16 mouse cellular contexts compared by ENCODE assay signal in genomic region chr2:143924085-143924484, GRCm38 (mm10). TPM values are rescaled to one million over a fixed set of nuclear protein-coding genes. Genes with fewer than 3 reads are reported as not detected.
DNase-seq lines count a peak whose midpoint lies in the region; ATAC-seq lines count a peak whose summit lies in the region.
"Had no signal": no experiment of that assay in that cellular context is flagged by ENCODE, and none has a peak within 500 bp of the region (broad histone marks: within the 10 kb centered on the region; RNA-seq: fewer than 3 reads in every experiment).

No protein-coding gene starts in this region.

- H3K4me3 ChIP-seq in heart, embryonic 13.5 days: peak overlapping the region; percentile 3; the same call in 1 of the 2 replicates
- peak overlapping the region; percentile 16; the same call in 1 of the 2 replicates for H3K4me3 ChIP-seq in heart, embryonic 15.5 days
- no peak overlapping the region for H3K4me3 ChIP-seq in hindbrain, embryonic 12.5 days
- H3K4me3 ChIP-seq: embryonic facial prominence, embryonic 13.5 days; limb, embryonic 10.5 days; neural tube, embryonic 13.5 days had no signal

- H3K4me1 ChIP-seq in heart, embryonic 13.5 days: peaks cover 53% of the 10 kb centered on the region
- H3K4me1 ChIP-seq in heart, embryonic 15.5 days (replicated peaks): peaks cover 33% of the 10 kb centered on the region
- peaks cover 7% of the 10 kb centered on the region for H3K4me1 ChIP-seq in hindbrain, embryonic 12.5 days

- DNase-seq in adrenal gland, adult (ENCODE audit: inconsistent age in 2 of 2, low spot score in 1 of 2): peak; percentile 55 to 80
- no peak for DNase-seq in adrenal gland, adult 18-20 months (ENCODE audit: low spot score in 2 of 2)
- DNase-seq in heart, adult 9 months (ENCODE audit: low spot score in 2 of 2): no peak
- peak; percentile 47 for DNase-seq in Muller cell, postnatal 12 days (ENCODE audit: inconsistent ontology term)
- DNase-seq in right cerebral cortex, postnatal 25 days: no peak
- DNase-seq: cerebellum, postnatal 25 days; kidney, postnatal 25 days; layer of hippocampus, postnatal 36 days; thymus, postnatal 25 days had no signal

- peak overlapping the region; percentile 60 for H3K4me2 ChIP-seq in heart, embryonic 13.5 days
- peak overlapping the region; percentile 50 for H3K4me2 ChIP-seq in heart, embryonic 15.5 days
- H3K4me2 ChIP-seq in hindbrain, embryonic 12.5 days (replicated peaks): no peak overlapping the region
- H3K4me2 ChIP-seq: embryonic facial prominence, embryonic 13.5 days; neural tube, embryonic 13.5 days had no signal

- H3K36me3 ChIP-seq in heart, embryonic 13.5 days: no peaks in the 10 kb centered on the region
- H3K36me3 ChIP-seq in heart, embryonic 15.5 days: no peaks in the 10 kb centered on the region
- H3K36me3 ChIP-seq in hindbrain, embryonic 12.5 days: no peaks in the 10 kb centered on the region
- H3K36me3 ChIP-seq: embryonic facial prominence, embryonic 13.5 days; limb, embryonic 10.5 days; neural tube, embryonic 13.5 days had no signal

- no peaks in the 10 kb centered on the region for H3K9me3 ChIP-seq in heart, embryonic 13.5 days
- H3K9me3 ChIP-seq in heart, embryonic 15.5 days (replicated peaks): no peaks in the 10 kb centered on the region
- H3K9me3 ChIP-seq in hindbrain, embryonic 12.5 days (replicated peaks): no peaks in the 10 kb centered on the region
- H3K9me3 ChIP-seq: embryonic facial prominence, embryonic 13.5 days; limb, embryonic 10.5 days; neural tube, embryonic 13.5 days had no signal

- WGBS in heart, embryonic 13.5 days: 31% methylated on average over 7 of the region's 7 CpGs
- 21% methylated on average over 7 of the region's 7 CpGs for WGBS in heart, embryonic 15.5 days
- 63% methylated on average over 7 of the region's 7 CpGs for WGBS in hindbrain, embryonic 12.5 days

- H3K27me3 ChIP-seq in heart, embryonic 13.5 days (replicated peaks): no peaks in the 10 kb centered on the region
- no peaks in the 10 kb centered on the region for H3K27me3 ChIP-seq in heart, embryonic 15.5 days
- H3K27me3 ChIP-seq in hindbrain, embryonic 12.5 days: no peaks in the 10 kb centered on the region
- H3K27me3 ChIP-seq: embryonic facial prominence, embryonic 13.5 days; neural tube, embryonic 13.5 days had no signal

- H3K9ac ChIP-seq in heart, embryonic 13.5 days: peak overlapping the region; percentile 72
- H3K9ac ChIP-seq in heart, embryonic 15.5 days: no peak overlapping the region
- no peak overlapping the region for H3K9ac ChIP-seq in hindbrain, embryonic 12.5 days
- H3K9ac ChIP-seq: embryonic facial prominence, embryonic 13.5 days; liver, embryonic 14.5 days; neural tube, embryonic 13.5 days had no signal

- peak overlapping the region; percentile 83 for H3K27ac ChIP-seq in heart, embryonic 13.5 days (replicated peaks)
- peak overlapping the region; percentile 77 for H3K27ac ChIP-seq in heart, embryonic 15.5 days
- H3K27ac ChIP-seq in hindbrain, embryonic 12.5 days: no peak overlapping the region
- H3K27ac ChIP-seq: embryonic facial prominence, embryonic 13.5 days; limb, embryonic 10.5 days; liver, embryonic 14.5 days; neural tube, embryonic 13.5 days had no signal

- ATAC-seq in heart, embryonic 13.5 days (ENCODE audit: extremely low read depth, insufficient number of reproducible peaks, low FRiP score, low TSS enrichment): no peak
- ATAC-seq in heart, embryonic 15.5 days (replicated peaks; ENCODE audit: insufficient number of reproducible peaks, insufficient read depth, low FRiP score, low read depth): no peak
- ATAC-seq in hindbrain, embryonic 12.5 days (ENCODE audit: low FRiP score): no peak

RNA-seq across cellular contexts. Expression of gene Dstn, which starts 9.0 kb away (rescaled TPM):
- 100 to 1,000 TPM; 183 to 264 TPM for total RNA-seq in adrenal gland, adult 18-20 months (2021)
- polyA plus RNA-seq in heart, embryonic 13.5 days (2015; fragmentation: Nextera tagmentation; extraction: Ambion mirVana): 860 and 905 TPM in 2 replicates
- polyA plus RNA-seq in heart, embryonic 15.5 days (2015; fragmentation: Nextera tagmentation; extraction: Ambion mirVana): 779 and 868 TPM in 2 replicates
- 376 and 396 TPM in 2 replicates for polyA plus RNA-seq in hindbrain, embryonic 12.5 days (2016; fragmentation: Nextera tagmentation; extraction: Ambion mirVana)

Comparison
In these comparisons a context has a peak if more than half of its experiments do, and no peak if none do; other contexts are left out.
1. DNase-seq: peak in adrenal gland, adult (2 of 2) and Muller cell, postnatal 12 days (single experiment); none in adrenal gland, adult 18-20 months (0 of 2), heart, adult 9 months (0 of 2) and right cerebral cortex, postnatal 25 days (single experiment).